Mouse (Mus musculus): ENCODE data around the gene Clstn2. TPM values are rescaled to one million over a fixed set of nuclear protein-coding genes. Genes with fewer than 3 reads are reported as not detected.

The Clstn2 gene
- polyA plus RNA-seq, 3 experiments from 2014 or later: not detected

- no peak for ATAC-seq
Observed at GRCm38 (mm10) chr9:97677075-97677474, 355.9 kb downstream of the Clstn2 start.

- no peak for ATAC-seq
Observed at GRCm38 (mm10) chr9:97672681-97673080, 360.3 kb downstream of the Clstn2 start.

- no peak for ATAC-seq
Observed at GRCm38 (mm10) chr9:97672224-97672623, 360.8 kb downstream of the Clstn2 start.

GRCm38 (mm10) chr9:97670666-97671065 is 362.3 kb downstream of the Clstn2 start:
- no peak for ATAC-seq

- no peak for ATAC-seq
Observed at GRCm38 (mm10) chr9:97660989-97661388, 372.0 kb downstream of the Clstn2 start.

GRCm38 (mm10) chr9:97658736-97659135 is 374.2 kb downstream of the Clstn2 start:
- ATAC-seq: no peak

GRCm38 (mm10) chr9:97648409-97648808 is 384.6 kb downstream of the Clstn2 start:
- no peak for ATAC-seq

- no peak for ATAC-seq
Observed at GRCm38 (mm10) chr9:97645746-97646145, 387.2 kb downstream of the Clstn2 start.

GRCm38 (mm10) chr9:97642396-97642795 is 390.6 kb downstream of the Clstn2 start:
- ATAC-seq: no peak

- no peak for ATAC-seq
Observed at GRCm38 (mm10) chr9:97639967-97640549, 392.9 kb downstream of the Clstn2 start.

GRCm38 (mm10) chr9:97638683-97639354 is 394.2 kb downstream of the Clstn2 start:
- ATAC-seq: no peak

- no peak for ATAC-seq
Observed at GRCm38 (mm10) chr9:97635351-97635750, 397.6 kb downstream of the Clstn2 start.

- ATAC-seq: no peak
Observed at GRCm38 (mm10) chr9:97634831-97635230, 398.1 kb downstream of the Clstn2 start.

- ATAC-seq: no peak
Observed at GRCm38 (mm10) chr9:97629180-97629579, 403.8 kb downstream of the Clstn2 start.

GRCm38 (mm10) chr9:97628361-97628908 is 404.5 kb downstream of the Clstn2 start:
- no peak for ATAC-seq

GRCm38 (mm10) chr9:97627916-97628315 is 405.1 kb downstream of the Clstn2 start:
- ATAC-seq: no peak

GRCm38 (mm10) chr9:97610566-97610965 is 422.4 kb downstream of the Clstn2 start:
- ATAC-seq: no peak

- no peak for ATAC-seq
Observed at GRCm38 (mm10) chr9:97603729-97604128, 429.3 kb downstream of the Clstn2 start.

GRCm38 (mm10) chr9:97602476-97602875 is 430.5 kb downstream of the Clstn2 start:
- ATAC-seq: no peak

- no peak for ATAC-seq
Observed at GRCm38 (mm10) chr9:97599006-97599405, 434.0 kb downstream of the Clstn2 start.

GRCm38 (mm10) chr9:97590712-97591111 is 442.3 kb downstream of the Clstn2 start:
- no peak for ATAC-seq

GRCm38 (mm10) chr9:97570881-97571280 is 462.1 kb downstream of the Clstn2 start:
- ATAC-seq: no peak

- ATAC-seq: no peak
Observed at GRCm38 (mm10) chr9:97563121-97563520, 469.9 kb downstream of the Clstn2 start.

- no peak for ATAC-seq
Observed at GRCm38 (mm10) chr9:97544359-97544758, 488.6 kb downstream of the Clstn2 start.
